Mouse (Mus musculus): ENCODE results near the gene Sf3a1.
A peak's percentile ranks its signal among the peaks of the same experiment; 100 is the strongest.
"Not testable (repeated sequence)": the region's sequence is repeated elsewhere in the genome, so short reads cannot be mapped to it uniquely, and the experiment has no call there.

The Sf3a1 gene

GRCm38 (mm10) chr11:4159808-4160708 lies at the start of gene Sf3a1, which contains the start of gene Ccdc157:
Gene Sf3a1 (plus strand): TSS chr11:4160350.
Gene Ccdc157 (minus strand): TSS chr11:4160293.
- DNase-seq: peak; percentile 95

DNA sequence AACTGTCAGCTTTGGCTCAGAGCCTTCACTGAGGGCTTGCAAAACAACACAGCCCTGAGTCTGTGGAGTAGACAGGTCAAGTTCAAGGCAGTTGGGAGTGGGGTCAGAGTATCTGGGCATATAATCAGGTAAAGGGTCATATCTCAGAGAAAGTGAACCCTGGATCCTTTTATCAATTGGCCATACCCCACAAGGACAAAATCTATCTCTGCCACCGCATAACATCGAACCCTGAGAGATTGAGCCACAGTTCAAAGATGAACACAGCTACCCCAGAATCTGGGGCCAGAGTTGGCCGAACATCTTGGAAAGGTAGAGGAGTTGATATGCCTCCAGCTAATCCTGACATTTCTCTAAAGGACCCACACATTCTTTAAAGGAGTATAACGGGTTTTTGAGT lies 48.1 kb upstream of the Sf3a1 start:
- no peak for DNase-seq

- no peak for DNase-seq
Observed at GRCm38 (mm10) chr11:4112861-4113260, 47.3 kb upstream of the Sf3a1 start.

DNA sequence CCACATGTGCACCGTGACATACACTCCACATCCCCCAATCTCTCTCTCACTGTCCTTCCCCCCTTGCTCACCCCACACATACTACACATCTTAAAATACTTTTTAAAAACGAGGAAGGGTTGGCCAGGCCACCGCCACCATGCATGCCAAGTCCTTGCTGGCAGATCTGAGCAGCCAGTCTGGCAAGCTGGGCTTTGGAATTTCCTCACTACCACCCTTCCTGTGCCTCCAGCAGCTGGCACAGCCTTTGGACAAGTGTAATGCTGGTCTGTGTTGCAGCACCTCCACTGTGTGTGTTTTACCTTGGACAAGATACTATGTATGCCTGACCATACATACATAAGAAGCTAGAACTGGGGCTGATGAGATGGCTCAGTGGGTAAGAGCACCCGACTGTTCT lies 46.7 kb upstream of the Sf3a1 start:
- no peak for DNase-seq

DNA sequence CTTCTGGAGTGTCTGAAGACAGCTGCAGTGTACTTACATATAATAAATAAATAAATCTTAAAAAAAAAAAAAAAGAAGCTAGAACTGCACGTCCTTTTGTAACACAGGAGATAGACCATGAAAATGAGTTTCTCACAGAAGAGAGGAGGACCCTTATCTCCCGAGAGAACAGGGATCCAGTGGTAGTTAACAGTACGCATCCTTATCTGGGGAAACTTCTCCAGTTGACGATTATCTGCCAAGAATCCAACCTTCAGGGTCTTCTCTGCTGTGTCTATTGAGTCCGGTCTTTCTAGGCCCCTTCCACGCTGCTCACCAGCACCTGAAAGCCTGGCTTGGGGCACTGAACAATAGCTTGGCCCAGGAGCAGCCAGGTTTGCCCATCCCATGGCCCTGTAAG lies 46.2 kb upstream of the Sf3a1 start:
- no peak for DNase-seq

GRCm38 (mm10) chr11:4114541-4114940 lies 45.6 kb upstream of the Sf3a1 start:
- not testable (repeated sequence) for DNase-seq

DNA sequence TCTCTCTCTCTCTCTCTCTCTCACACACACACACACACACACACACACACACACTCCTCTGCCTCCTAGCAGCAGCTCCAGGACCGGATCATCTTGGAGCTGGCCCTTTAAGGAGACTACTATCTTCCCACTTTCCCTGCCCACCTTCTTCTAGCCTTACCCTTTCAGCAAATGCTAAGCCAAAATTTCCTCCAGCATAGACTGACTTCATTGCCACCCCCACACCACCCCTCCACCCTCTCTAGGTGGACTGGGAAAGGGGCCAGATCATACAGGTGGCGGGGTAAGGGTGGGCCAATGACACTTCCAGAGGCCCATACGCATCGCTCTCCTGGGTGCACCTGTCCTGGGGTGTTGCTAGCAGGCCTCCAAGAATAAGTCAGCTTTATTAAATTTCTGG lies 44.7 kb upstream of the Sf3a1 start:
- no peak for DNase-seq

DNA sequence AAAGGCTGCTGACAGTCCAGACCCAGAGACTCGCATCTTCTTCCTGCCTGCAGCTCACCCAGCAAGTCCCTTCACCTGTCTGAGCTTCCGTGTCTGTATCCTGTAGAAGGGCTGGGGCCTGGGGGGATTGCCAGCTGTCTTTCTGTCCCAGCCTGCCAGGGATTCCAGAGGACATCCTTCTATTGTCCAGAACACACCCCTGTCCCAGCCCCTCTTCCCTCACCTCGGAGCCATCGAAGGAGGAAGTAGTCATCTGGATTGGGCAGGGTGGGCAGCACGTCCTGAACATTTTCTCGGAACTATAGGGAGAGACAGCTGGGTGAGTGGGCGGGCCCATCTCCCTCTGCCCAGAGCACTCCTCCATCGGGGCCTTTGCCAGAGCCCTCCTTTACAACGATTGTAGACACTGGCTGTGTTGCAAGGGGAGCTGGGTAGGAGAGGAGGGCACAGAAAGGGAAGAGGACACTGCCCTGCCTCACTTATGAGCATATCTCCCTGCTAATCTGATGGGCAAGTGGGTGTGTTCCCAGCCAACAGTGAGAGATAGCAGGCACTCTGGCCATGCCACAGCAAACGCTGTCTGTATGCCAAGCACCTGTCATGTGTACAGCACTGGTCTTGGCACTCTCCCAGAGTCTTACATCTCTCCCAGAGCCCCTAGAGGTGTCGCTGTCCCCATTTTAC lies 43.5 kb upstream of the Sf3a1 start:
- DNase-seq: no peak

GRCm38 (mm10) chr11:4117372-4118071 lies 42.6 kb upstream of the Sf3a1 start:
- no peak for DNase-seq

- DNase-seq: peak; percentile 87
Observed at GRCm38 (mm10) chr11:4118081-4118921, 41.8 kb upstream of the Sf3a1 start.

DNA sequence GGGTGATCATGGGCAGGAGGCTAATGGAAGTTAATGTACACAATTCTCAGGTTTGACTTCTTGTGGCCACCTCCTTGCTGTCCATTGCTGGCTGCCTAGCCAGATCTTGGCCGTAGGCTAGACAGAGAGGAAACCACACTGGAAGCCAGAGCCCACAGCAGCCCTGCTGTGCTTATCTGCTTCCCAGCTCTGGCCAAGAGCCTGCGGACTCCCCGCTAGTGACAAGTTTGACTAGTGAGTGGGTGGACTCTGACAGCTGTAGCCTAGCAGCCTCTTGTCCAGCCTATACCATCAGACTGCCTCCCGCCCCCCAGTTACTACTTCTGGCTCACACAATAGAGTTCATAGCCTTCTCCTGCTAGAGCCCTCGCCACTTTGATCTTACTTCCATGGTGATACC lies 40.5 kb upstream of the Sf3a1 start:
- no peak for DNase-seq

DNA sequence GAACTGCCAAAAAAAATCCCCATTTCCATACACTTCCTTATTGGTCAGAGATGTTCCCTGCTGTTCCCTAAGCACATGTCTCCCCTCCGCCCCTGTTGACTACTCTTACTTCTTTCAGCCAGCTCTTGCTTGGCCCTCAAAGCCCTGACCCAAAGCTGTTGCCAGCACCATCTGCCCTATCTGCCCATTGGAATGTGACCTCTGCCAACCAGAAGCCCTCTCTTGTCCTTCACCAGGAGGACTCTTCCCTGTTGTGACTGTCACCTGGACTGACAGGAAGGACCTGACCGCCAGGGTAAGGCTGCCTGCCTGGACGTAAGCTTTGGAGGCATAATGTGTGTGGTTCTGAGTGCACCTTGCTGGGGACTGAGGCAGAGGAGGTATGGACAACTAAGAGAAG lies 38.5 kb upstream of the Sf3a1 start:
- DNase-seq: no peak

DNA sequence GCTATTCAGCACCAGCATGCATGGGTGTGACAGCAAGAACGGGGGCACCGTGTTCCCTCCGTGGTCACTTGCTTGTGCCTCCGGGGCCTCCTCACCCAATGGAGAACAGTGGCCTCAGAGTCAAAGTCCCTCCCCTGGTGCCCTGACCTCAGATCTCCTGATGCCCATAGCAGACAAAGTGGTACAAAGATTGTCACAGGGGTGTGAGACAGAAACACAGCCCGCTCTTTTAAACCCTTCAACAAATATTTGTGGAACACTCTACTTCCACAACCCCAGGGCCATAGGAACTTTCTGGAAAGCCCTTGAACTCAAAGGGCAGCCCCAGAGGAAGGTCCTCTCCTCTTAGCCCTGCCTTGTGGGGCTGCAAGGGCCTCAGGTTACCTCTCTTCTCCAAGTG lies 37.9 kb upstream of the Sf3a1 start:
- no peak for DNase-seq

DNA sequence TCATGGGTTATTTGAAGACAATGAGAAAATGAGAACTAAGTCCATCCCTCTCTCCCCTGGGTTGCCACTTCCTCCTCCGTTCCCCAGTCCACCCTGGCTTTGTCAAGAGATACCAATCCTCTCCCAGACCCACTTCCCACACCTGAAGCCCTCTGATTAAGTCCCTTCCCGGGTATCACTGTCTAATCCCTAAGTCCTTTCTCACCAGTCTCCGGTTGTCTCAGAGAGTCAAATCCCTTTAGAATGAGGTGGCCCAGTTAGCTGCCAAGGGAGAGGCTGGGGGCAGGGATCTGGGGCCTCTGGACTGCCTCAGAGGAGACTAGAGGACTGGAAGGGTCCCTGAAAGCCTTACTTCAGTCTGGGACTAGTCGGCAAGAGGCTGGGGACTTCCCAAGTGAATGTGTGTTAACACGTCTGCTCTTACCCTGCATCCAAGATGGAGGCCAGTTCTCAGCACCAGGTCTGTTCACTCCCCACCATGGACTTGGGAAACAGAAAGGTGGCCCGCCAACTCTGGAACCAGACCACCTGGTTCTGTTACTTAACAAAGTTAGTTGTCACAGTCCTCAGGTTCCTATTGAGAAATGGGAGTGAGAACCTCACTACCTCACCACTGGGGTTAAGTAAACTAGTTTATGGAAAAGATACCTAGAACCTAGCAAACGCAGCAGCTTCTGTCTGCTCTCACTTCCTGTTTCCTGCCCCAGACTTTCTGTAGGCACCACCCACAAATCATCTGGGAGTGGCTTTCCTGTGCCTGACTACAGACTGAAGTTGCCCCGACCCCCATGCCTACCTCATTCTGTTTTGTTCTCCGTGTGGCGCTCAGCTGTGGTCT lies 37.2 kb upstream of the Sf3a1 start, which contains the start of gene Sec14l2:
Gene Sec14l2 (minus strand): TSS at position 674 of the 838 bp plus-strand sequence.
- DNase-seq: peak in 1 of 2 experiments; percentile 48

- DNase-seq: peak; percentile 60 to 74
Observed at GRCm38 (mm10) chr11:4123922-4124321, 36.2 kb upstream of the Sf3a1 start.

DNA sequence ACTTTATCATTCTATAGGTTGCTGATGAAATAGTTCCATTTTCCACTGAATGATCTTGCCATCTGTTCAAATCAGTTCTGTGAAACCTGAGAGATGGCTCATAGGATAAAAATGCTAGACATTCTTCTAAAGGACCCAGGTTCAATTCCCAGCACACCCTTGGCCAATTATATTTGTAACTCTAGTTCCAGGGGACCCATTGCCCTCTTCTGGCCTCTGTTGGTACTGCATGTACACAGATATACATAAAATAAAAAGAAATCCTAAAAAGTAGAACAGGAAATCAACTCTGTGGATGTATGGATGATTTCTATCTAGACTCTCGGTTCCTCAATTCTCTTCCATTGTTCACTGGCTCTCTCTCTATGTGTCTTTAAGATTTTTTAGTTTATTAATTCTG lies 33.1 kb upstream of the Sf3a1 start:
- DNase-seq: no peak

DNA sequence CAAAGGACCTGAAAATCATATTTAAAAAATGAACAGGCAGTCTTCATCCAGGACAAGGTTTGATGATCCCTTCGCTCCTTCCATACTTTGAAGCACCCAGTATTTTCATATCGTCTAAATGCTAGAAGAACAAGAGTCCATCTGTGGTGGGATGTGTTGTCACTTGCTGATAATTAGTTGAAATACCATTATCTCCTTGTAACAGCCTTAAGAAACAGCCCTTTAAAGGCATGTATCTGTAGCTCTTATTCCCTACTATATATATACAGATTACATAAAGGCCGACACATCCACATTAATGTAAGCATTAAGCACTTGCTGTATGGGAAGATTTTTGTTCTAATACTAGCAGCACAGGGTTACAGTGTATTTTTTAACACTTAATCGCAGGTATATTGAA lies 31.7 kb upstream of the Sf3a1 start:
- not testable (repeated sequence) for DNase-seq

GRCm38 (mm10) chr11:4133450-4133849 lies 26.7 kb upstream of the Sf3a1 start:
- DNase-seq: no peak

GRCm38 (mm10) chr11:4134400-4134799 lies 25.8 kb upstream of the Sf3a1 start:
- DNase-seq: no peak

- DNase-seq: peak; percentile 89 to 91
Observed at GRCm38 (mm10) chr11:4134986-4135935, 24.9 kb upstream of the Sf3a1 start, which contains the start of gene Rnf215. Gene Rnf215 (plus strand): TSS chr11:4135202.
